Mouse (Mus musculus): ENCODE measurements around the gene Clec2l. TPM values are rescaled to one million over a fixed set of nuclear protein-coding genes. Genes with fewer than 3 reads are reported as not detected.

Gene Clec2l
- total and polyA plus RNA-seq, 3 experiments, result 0.52 to 5.9 (median 0.84) TPM

DNA sequence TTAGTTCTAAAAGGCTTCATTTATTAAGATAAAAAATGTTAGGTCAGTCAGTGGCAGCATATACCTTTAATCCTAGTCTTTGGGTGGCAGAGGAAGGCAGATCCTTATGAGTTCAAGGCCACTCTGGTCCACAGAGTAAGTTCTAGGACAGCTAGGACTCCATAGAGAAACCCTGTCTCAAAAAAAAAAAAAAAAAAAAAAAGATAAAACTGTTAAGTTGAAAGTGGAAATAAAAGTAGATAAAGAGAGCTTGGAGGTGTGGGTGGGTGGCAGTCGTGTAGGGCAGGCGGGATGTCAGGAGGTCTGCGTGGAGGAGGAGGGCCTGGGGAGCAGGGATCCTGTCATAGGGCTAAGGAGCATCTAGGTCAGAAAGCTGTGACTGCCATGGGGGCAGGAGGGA, 9.1 kb downstream of the Clec2l start:
- intact Hi-C loops (cut with DNase I), result no loop called here
- no peaks in the 10 kb centered on the region for H3K27me3 ChIP-seq (ENCODE audit: control insufficient read depth, insufficient read depth, low read length)
- WGBS, result 78% methylated on average over 3 of the region's 3 CpGs
- no peak for DNase-seq
- H3K27ac ChIP-seq, result no peak overlapping the region
- no peak overlapping the region for H3K4me3 ChIP-seq
- no peaks in the 10 kb centered on the region for H3K79me2 ChIP-seq (replicated peaks; ENCODE audit: control insufficient read depth, insufficient read depth, low read length)
- no peak overlapping the region for H3K9ac ChIP-seq (ENCODE audit: low read depth, low read length)
- TF ChIP-seq CTCF (IDR thresholded peaks at IDR 0.05) (no peak), EP300 (IDR thresholded peaks at IDR 0.05; ENCODE audit: insufficient read depth, low read depth, low read length) (no peak), POLR2A (IDR thresholded peaks at IDR 0.05; ENCODE audit: insufficient read depth, low read depth, low read length) (no peak)
- H3K36me3 ChIP-seq (ENCODE audit: control insufficient read depth, insufficient read depth, low read length), result no peaks in the 10 kb centered on the region
- no peaks in the 10 kb centered on the region for H3K4me1 ChIP-seq (ENCODE audit: control insufficient read depth, insufficient read depth, low read length)

DNA sequence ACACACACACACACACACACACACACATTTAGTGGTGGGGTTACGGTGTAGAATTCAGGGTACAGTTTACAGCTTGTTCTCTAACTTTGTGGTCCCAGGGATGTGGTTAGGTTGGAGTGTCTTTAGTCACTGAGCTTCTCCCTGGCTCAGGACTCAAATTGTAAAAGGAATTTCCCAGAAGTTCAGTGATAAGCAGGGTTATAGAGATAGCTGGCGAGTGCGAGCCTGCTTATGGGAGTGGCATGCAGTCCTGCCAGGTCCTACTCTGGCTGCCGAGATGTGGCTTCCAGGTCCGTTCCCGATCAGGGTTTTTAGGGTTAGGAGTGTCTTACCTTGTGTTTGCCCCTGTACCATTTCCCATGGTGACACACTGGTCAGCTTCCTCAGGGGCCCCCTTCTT, 13.3 kb downstream of the Clec2l start:
- H3K4me1 ChIP-seq (ENCODE audit: control insufficient read depth, insufficient read depth, low read length), result no peaks in the 10 kb centered on the region
- WGBS, result 34% methylated on average over 6 of the region's 6 CpGs
- intact Hi-C loops (cut with DNase I), result no loop called here
- TF ChIP-seq POLR2A (IDR thresholded peaks at IDR 0.05; ENCODE audit: insufficient read depth, low read depth, low read length), result no peak
- TF ChIP-seq CTCF (IDR thresholded peaks at IDR 0.05), result no peak
- TF ChIP-seq EP300 (IDR thresholded peaks at IDR 0.05; ENCODE audit: insufficient read depth, low read depth, low read length), result no peak
- H3K4me3 ChIP-seq, result no peak overlapping the region
- no peaks in the 10 kb centered on the region for H3K36me3 ChIP-seq (ENCODE audit: control insufficient read depth, insufficient read depth, low read length)
- no peak for DNase-seq
- no peak overlapping the region for H3K9ac ChIP-seq (ENCODE audit: low read depth, low read length)
- H3K27ac ChIP-seq, result no peak overlapping the region
- H3K79me2 ChIP-seq (replicated peaks; ENCODE audit: control insufficient read depth, insufficient read depth, low read length), result no peaks in the 10 kb centered on the region
- no peaks in the 10 kb centered on the region for H3K27me3 ChIP-seq (ENCODE audit: control insufficient read depth, insufficient read depth, low read length)

DNA sequence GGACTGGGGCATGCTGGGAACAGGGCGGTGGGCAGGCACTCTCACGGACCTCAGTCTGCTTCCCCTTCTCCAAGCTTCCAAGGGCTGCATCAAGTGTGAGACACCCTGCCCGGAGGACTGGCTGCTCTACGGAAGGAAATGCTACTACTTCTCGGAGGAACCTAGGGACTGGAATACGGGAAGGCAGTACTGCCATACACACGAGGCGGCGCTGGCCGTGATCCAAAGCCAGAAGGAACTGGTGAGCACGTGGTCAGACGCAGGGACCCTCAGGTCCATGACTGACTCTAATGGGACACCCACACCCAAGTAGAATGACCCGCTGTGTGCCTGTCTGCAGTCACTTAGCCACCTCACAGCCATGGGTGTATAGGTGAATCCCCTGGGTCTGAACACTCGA, 13.9 kb downstream of the Clec2l start:
- H3K4me3 ChIP-seq, result no peak overlapping the region
- intact Hi-C loops (cut with DNase I), result no loop called here

DNA sequence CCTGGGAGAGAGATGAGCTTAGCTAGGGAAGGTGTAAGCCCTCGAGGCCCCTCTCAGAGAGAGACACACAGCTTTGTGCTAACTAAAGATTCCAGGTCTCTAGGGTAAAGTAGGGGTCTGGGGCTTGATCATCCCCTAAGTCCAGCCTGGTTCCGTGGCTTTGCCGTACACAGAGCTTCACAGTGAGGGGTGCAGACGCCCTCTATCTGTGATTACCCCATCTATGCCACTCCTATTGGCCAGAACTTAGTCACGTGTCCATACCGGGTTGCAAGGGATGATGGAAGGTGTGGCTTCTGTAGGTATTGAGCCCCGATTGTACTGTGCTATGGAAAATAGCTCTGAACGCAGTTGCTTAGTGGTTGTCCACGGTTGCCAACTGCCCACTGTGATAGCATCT, 14.8 kb downstream of the Clec2l start:
- intact Hi-C loops (cut with DNase I), result no loop called here
- no peaks in the 10 kb centered on the region for H3K27me3 ChIP-seq (ENCODE audit: control insufficient read depth, insufficient read depth, low read length)
- 76% methylated on average over 9 of the region's 9 CpGs for WGBS
- H3K36me3 ChIP-seq (ENCODE audit: control insufficient read depth, insufficient read depth, low read length), result no peaks in the 10 kb centered on the region
- H3K4me3 ChIP-seq, result no peak overlapping the region
- no peak for DNase-seq
- H3K4me1 ChIP-seq (ENCODE audit: control insufficient read depth, insufficient read depth, low read length), result no peaks in the 10 kb centered on the region
- no peaks in the 10 kb centered on the region for H3K79me2 ChIP-seq (replicated peaks; ENCODE audit: control insufficient read depth, insufficient read depth, low read length)
- H3K27ac ChIP-seq, result no peak overlapping the region
- no peak overlapping the region for H3K9ac ChIP-seq (ENCODE audit: low read depth, low read length)
- TF ChIP-seq POLR2A (IDR thresholded peaks at IDR 0.05; ENCODE audit: insufficient read depth, low read depth, low read length) (no peak), EP300 (IDR thresholded peaks at IDR 0.05; ENCODE audit: insufficient read depth, low read depth, low read length) (no peak), CTCF (IDR thresholded peaks at IDR 0.05) (no peak)

More for the DNA sequence above, 13.9 kb downstream of the Clec2l start:
- DNase-seq, result no peak
- TF ChIP-seq EP300 (IDR thresholded peaks at IDR 0.05; ENCODE audit: insufficient read depth, low read depth, low read length) (no peak), CTCF (IDR thresholded peaks at IDR 0.05) (no peak), POLR2A (IDR thresholded peaks at IDR 0.05; ENCODE audit: insufficient read depth, low read depth, low read length) (no peak)
- no peaks in the 10 kb centered on the region for H3K27me3 ChIP-seq (ENCODE audit: control insufficient read depth, insufficient read depth, low read length)
- H3K9ac ChIP-seq (ENCODE audit: low read depth, low read length), result no peak overlapping the region
- H3K27ac ChIP-seq, result no peak overlapping the region
- 58% methylated on average over 14 of the region's 14 CpGs for WGBS
- H3K36me3 ChIP-seq (ENCODE audit: control insufficient read depth, insufficient read depth, low read length), result no peaks in the 10 kb centered on the region
- no peaks in the 10 kb centered on the region for H3K79me2 ChIP-seq (replicated peaks; ENCODE audit: control insufficient read depth, insufficient read depth, low read length)
- no peaks in the 10 kb centered on the region for H3K4me1 ChIP-seq (ENCODE audit: control insufficient read depth, insufficient read depth, low read length)

DNA sequence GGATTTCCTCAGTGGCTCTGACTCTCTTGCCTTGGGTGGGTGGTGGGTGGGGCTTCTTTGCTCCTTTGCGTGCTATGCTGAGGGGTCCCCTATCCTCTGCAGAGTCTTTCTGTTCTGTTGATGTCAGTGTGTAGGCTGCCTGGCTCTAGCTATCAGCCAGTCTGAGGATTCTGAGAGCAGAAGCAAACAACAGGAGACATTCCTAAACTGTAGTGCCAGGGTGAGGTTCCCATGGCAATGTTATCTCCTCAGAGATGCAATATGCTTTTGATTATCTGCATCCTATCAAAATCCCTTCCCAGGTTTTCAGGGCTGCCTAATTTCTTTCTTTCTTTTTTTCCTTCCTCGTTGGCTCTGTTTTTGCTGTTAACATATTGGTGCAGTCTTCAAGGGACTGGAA, 19.7 kb downstream of the Clec2l start:
- intact Hi-C loops (cut with DNase I), result no loop called here
- Histone ChIP-seq H3K9ac (ENCODE audit: low read depth, low read length) (no peak overlapping the region), H3K4me3 (no peak overlapping the region), H3K79me2 (replicated peaks; ENCODE audit: control insufficient read depth, insufficient read depth, low read length) (no peaks in the 10 kb centered on the region), H3K27me3 (ENCODE audit: control insufficient read depth, insufficient read depth, low read length) (no peaks in the 10 kb centered on the region), H3K36me3 (ENCODE audit: control insufficient read depth, insufficient read depth, low read length) (no peaks in the 10 kb centered on the region), H3K27ac (no peak overlapping the region), H3K4me1 (ENCODE audit: control insufficient read depth, insufficient read depth, low read length) (no peaks in the 10 kb centered on the region)
- TF ChIP-seq EP300 (IDR thresholded peaks at IDR 0.05; ENCODE audit: insufficient read depth, low read depth, low read length) (no peak), POLR2A (IDR thresholded peaks at IDR 0.05; ENCODE audit: insufficient read depth, low read depth, low read length) (no peak), CTCF (IDR thresholded peaks at IDR 0.05) (no peak)
- WGBS, result 69% methylated on average over 2 of the region's 2 CpGs
- no peak for DNase-seq

DNA sequence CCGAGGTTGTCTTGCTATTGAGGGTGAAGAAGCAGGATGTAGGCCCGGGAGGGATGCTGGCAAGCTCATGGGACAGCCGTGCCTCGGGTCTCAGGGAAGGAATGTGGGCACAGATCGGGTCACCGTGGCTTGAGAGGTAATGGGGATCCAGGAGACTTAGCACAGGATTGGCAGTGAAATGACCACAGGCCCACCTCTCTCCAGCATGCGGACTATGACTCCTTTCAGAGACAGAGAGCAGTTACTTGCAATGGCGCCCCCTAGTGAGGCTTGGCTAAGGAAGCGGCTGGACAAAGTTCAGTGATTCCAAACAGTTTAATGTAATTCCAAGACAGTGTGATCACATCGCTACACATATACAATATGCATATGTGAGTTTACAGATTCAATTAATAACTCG, 24.3 kb downstream of the Clec2l start:
- no peaks in the 10 kb centered on the region for H3K4me1 ChIP-seq (ENCODE audit: control insufficient read depth, insufficient read depth, low read length)
- intact Hi-C loops (cut with DNase I), result no loop called here
- no peaks in the 10 kb centered on the region for H3K79me2 ChIP-seq (replicated peaks; ENCODE audit: control insufficient read depth, insufficient read depth, low read length)
- no peak for DNase-seq
- H3K9ac ChIP-seq (ENCODE audit: low read depth, low read length), result no peak overlapping the region
- no peaks in the 10 kb centered on the region for H3K36me3 ChIP-seq (ENCODE audit: control insufficient read depth, insufficient read depth, low read length)
- no peak for TF ChIP-seq POLR2A (IDR thresholded peaks at IDR 0.05; ENCODE audit: insufficient read depth, low read depth, low read length)
- TF ChIP-seq CTCF (IDR thresholded peaks at IDR 0.05), result peak; percentile 71
- 70% methylated on average over 11 of the region's 11 CpGs for WGBS
- H3K27me3 ChIP-seq (ENCODE audit: control insufficient read depth, insufficient read depth, low read length), result no peaks in the 10 kb centered on the region
- no peak overlapping the region for H3K27ac ChIP-seq
- H3K4me3 ChIP-seq, result no peak overlapping the region
